Mouse (Mus musculus) stomach, postnatal 0 days (tissue): Measurements from ENCODE around the gene Gpr15.

Experiments used
- CTCF ChIP-seq: IDR thresholded peaks from 2 replicates; pipeline ENCODE4 v1.5.1; 2016; ENCODE audit warnings: antibody characterized with exemption, low read depth, mild to moderate bottlenecking, moderate library complexity
- EP300 ChIP-seq: optimal IDR thresholded peaks from 2 replicates; pipeline ENCODE3; 2016; ENCODE audit warnings: antibody characterized with exemption

- TF ChIP-seq CTCF: no peak
- no peak for TF ChIP-seq EP300
Observed at GRCm38 (mm10) chr16:58715018-58715417, 3.9 kb downstream of the Gpr15 start.
